In genomic region chr2:118861454-118862339, GRCm38 (mm10) we compare ENCODE assay signal across 8 mouse cellular contexts. TPM values are rescaled to one million over a fixed set of nuclear protein-coding genes. Genes with fewer than 3 reads are reported as not detected.
DNase-seq lines count a peak whose midpoint lies in the region; ATAC-seq and TF ChIP-seq lines count a peak whose summit lies in the region.

Gene Ivd (plus strand): TSS chr2:118861954.

- WGBS in kidney, embryonic 14.5 days = under 1% methylated on average over 34 of the region's 34 CpGs
- WGBS in limb, embryonic 15.5 days = under 1% methylated on average over 34 of the region's 34 CpGs

- H3K4me3 ChIP-seq in bone marrow macrophage, adult 2 months (ENCODE audit: insufficient read depth, low read length) = peak within 1 kb of the TSS; percentile 91
- peak within 1 kb of the TSS; percentile 63 for H3K4me3 ChIP-seq in embryonic fibroblast, embryonic 13.5 days (ENCODE audit: insufficient read depth, low read length)
- H3K4me3 ChIP-seq in kidney, embryonic 14.5 days (ENCODE audit: low read length) = peak within 1 kb of the TSS; percentile 54
- peak within 1 kb of the TSS; percentile 69 for H3K4me3 ChIP-seq in limb, embryonic 15.5 days

- no peak for TF ChIP-seq CTCF in bone marrow macrophage, adult 2 months (IDR thresholded peaks at IDR 0.05; ENCODE audit: low read depth, low read length)
- TF ChIP-seq CTCF in embryonic fibroblast, embryonic 13.5 days (IDR thresholded peaks at IDR 0.05; ENCODE audit: borderline replicate concordance, insufficient read depth, low read length) = no peak

- TF ChIP-seq POLR2A in bone marrow macrophage, adult 2 months (IDR thresholded peaks at IDR 0.05; ENCODE audit: borderline replicate concordance, low read depth, low read length) = no peak
- peak; percentile 92 for TF ChIP-seq POLR2A in embryonic fibroblast, embryonic 13.5 days (IDR thresholded peaks at IDR 0.05; ENCODE audit: low read depth, low read length)

- peak; percentile 96 for DNase-seq in A20 (ENCODE audit: low read depth, low spot score)
- DNase-seq in heart, adult 9 months (ENCODE audit: low spot score in 2 of 2) = peak; percentile 94 to 96
- DNase-seq in monocyte, adult 2 months (ENCODE audit: low read depth in 1 of 2, low spot score in 2 of 2) = peak; percentile 64 to 77
- peak; percentile 91 to 93 for DNase-seq in spleen, postnatal 36 days (ENCODE audit: low spot score in 2 of 2)

- peak within 1 kb of the TSS; percentile 76 for H3K27ac ChIP-seq in bone marrow macrophage, adult 2 months (ENCODE audit: insufficient read depth, low read depth, low read length)
- no peak within 1 kb of the TSS for H3K27ac ChIP-seq in embryonic fibroblast, embryonic 13.5 days (ENCODE audit: insufficient read depth, low read length)
- H3K27ac ChIP-seq in kidney, embryonic 14.5 days (ENCODE audit: low read depth, low read length) = no peak within 1 kb of the TSS
- peak within 1 kb of the TSS; percentile 78 for H3K27ac ChIP-seq in limb, embryonic 15.5 days

- no peaks in the 10 kb centered on the region for H3K36me3 ChIP-seq in kidney, embryonic 14.5 days (ENCODE audit: control insufficient read depth, insufficient read depth, low read length)
- H3K36me3 ChIP-seq in limb, embryonic 15.5 days = 0 out of 2 replicates have a peak, but pooled peaks cover 12% of the 10 kb centered on the region

- no peaks in the 10 kb centered on the region for H3K27me3 ChIP-seq in kidney, embryonic 14.5 days (ENCODE audit: control insufficient read depth, insufficient read depth, low read length)
- no peaks in the 10 kb centered on the region for H3K27me3 ChIP-seq in limb, embryonic 15.5 days

- no peaks in the 10 kb centered on the region for H3K9me3 ChIP-seq in kidney, embryonic 14.5 days (ENCODE audit: control insufficient read depth, low read length)
- H3K9me3 ChIP-seq in limb, embryonic 15.5 days = no peaks in the 10 kb centered on the region

- peak; percentile 99 for ATAC-seq in kidney, embryonic 14.5 days (ENCODE audit: low FRiP score, low TSS enrichment)
- peak; percentile 98 for ATAC-seq in limb, embryonic 15.5 days (ENCODE audit: insufficient number of reproducible peaks, low FRiP score, low TSS enrichment, low read depth)

- peak within 1 kb of the TSS; percentile 74 for H3K4me2 ChIP-seq in kidney, embryonic 14.5 days (replicated peaks; ENCODE audit: low read depth, low read length)
- H3K4me2 ChIP-seq in limb, embryonic 15.5 days = peak within 1 kb of the TSS; percentile 69

- peaks cover 17% of the 10 kb centered on the region for H3K4me1 ChIP-seq in bone marrow macrophage, adult 2 months (ENCODE audit: control insufficient read depth, insufficient read depth, low read length)
- no peaks in the 10 kb centered on the region for H3K4me1 ChIP-seq in embryonic fibroblast, embryonic 13.5 days (ENCODE audit: control insufficient read depth, insufficient read depth, low read length)
- H3K4me1 ChIP-seq in kidney, embryonic 14.5 days (ENCODE audit: control insufficient read depth, insufficient read depth, low read length) = peaks cover 5% of the 10 kb centered on the region; the same call in 1 of the 2 replicates
- peaks cover 12% of the 10 kb centered on the region for H3K4me1 ChIP-seq in limb, embryonic 15.5 days

- H3K9ac ChIP-seq in kidney, embryonic 14.5 days (ENCODE audit: low read depth, low read length) = peak within 1 kb of the TSS; percentile 61
- H3K9ac ChIP-seq in limb, embryonic 15.5 days = peak within 1 kb of the TSS; percentile 69

RNA-seq across cellular contexts. Expression of gene Ivd, which starts in this region (rescaled TPM):
- 63.4 and 76.0 TPM in 2 replicates for polyA plus RNA-seq in bone marrow macrophage, adult 2 months (2012; ENCODE audit: insufficient read depth, insufficient read length, missing spikeins)
- polyA plus RNA-seq in embryonic fibroblast, embryonic 13.5 days (2011; ENCODE audit: insufficient read length, low read depth, missing spikeins) = 41.4 and 42.2 TPM in 2 replicates
- 55.8 and 63.1 TPM in 2 replicates for polyA plus RNA-seq in kidney, embryonic 14.5 days (2014; fragmentation: Nextera tagmentation; extraction: Ambion mirVana)
- 66.7 and 70.7 TPM in 2 replicates for polyA plus RNA-seq in limb, embryonic 15.5 days (2015; fragmentation: Nextera tagmentation; extraction: Ambion mirVana)

Comparison
In these comparisons a context has a peak if more than half of its experiments do, and no peak if none do; other contexts are left out.
1. H3K27ac ChIP-seq: peak in bone marrow macrophage, adult 2 months (single experiment) and limb, embryonic 15.5 days (single experiment); none in embryonic fibroblast, embryonic 13.5 days (single experiment) and kidney, embryonic 14.5 days (single experiment).
2. Peak in every context shown above with its lines, with median percentiles within 50 percentile points of each other: DNase-seq and H3K4me3 ChIP-seq.